Mouse (Mus musculus) left cerebral cortex, postnatal 36 days (tissue): ENCODE results near the gene Fut4. TPM values are rescaled to one million over a fixed set of nuclear protein-coding genes. Genes with fewer than 3 reads are reported as not detected.

ENCODE experiments used
- DNase-seq, 2 experiments: peaks; one replicate each; pipeline ENCODE4 v3.0.0; 2021 to 2022; ENCODE audit warnings: low spot score in 2 of 2, mixed read lengths in 1 of 2
- intact Hi-C: fragments of 180-260 bp; cut with DNase I; formaldehyde crosslinking; loops from one replicate; pipeline ENCODE4 v1.15.1; 2025
- total RNA-seq, 2 experiments: library from RNA; stranded (reverse); gene quantifications; 2 replicates each; pipeline ENCODE4 v1.2.3; 2021

Gene Fut4
- under 1 TPM; 0.16 to 0.20 TPM for total RNA-seq

GRCm38 (mm10) chr9:14752001-14752522 is at the start of gene Fut4:
Fut4 (minus strand) TSS chr9:14752393.
- intact Hi-C loops, result no loop called here
- no peak for DNase-seq

- DNase-seq, result no peak
- intact Hi-C loops, result no loop called here
These were observed 35.2 kb upstream of the Fut4 start for GRCm38 (mm10) chr9:14787356-14787755.

GRCm38 (mm10) chr9:14784039-14785002 is 32.1 kb upstream of the Fut4 start, which contains the start of the genes Mre11a and Ankrd49:
Mre11a (plus strand) TSS chr9:14784654.
Ankrd49 (minus strand) TSS chr9:14784856.
- intact Hi-C loops, result no loop called here
- DNase-seq, result peak; percentile 91 to 94

GRCm38 (mm10) chr9:14778341-14778740 is 26.1 kb upstream of the Fut4 start:
- DNase-seq, result no peak
- intact Hi-C loops, result no loop called here

GRCm38 (mm10) chr9:14773813-14774212 is 21.6 kb upstream of the Fut4 start:
- DNase-seq, result no peak
- intact Hi-C loops, result loop anchor here (5.0 kb wide), 2 partner anchors 243 to 438 kb away; no protein-coding TSS in a partner anchor

DNA sequence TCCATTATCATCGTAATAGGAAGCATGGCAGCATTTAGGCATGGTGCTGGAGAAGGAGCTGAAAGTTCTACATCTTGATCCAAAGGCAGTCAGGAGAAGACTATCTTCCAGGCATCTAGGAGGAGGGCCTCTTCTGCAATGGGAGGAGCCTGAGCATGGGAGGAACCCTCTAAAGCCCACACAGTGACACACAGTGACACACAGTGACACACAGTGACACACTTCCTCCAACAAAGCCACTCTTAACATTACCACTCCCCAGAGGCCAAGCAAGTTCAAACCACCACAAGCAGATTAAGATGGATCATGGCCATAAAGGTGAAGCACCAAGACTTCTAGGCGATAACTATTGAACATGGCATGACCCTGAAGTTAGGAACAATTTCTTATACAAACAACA is 19.9 kb upstream of the Fut4 start:
- intact Hi-C loops, result loop anchor here (5.0 kb wide), 2 partner anchors 245 to 440 kb away; no protein-coding TSS in a partner anchor

GRCm38 (mm10) chr9:14770803-14771471 is 18.7 kb upstream of the Fut4 start, which contains the start of gene 1700012B09Rik:
1700012B09Rik (minus strand) TSS chr9:14771030.
- intact Hi-C loops, result loop anchor here (5.0 kb wide), 2 partner anchors 246 to 441 kb away; no protein-coding TSS in a partner anchor
- DNase-seq, result no peak

More for the DNA sequence above, 19.9 kb upstream of the Fut4 start:
- DNase-seq, result no peak

GRCm38 (mm10) chr9:14769811-14770210 is 17.6 kb upstream of the Fut4 start:
- intact Hi-C loops, result loop anchor here (5.0 kb wide), 3 partner anchors 247 to 442 kb away; no protein-coding TSS in a partner anchor

DNA sequence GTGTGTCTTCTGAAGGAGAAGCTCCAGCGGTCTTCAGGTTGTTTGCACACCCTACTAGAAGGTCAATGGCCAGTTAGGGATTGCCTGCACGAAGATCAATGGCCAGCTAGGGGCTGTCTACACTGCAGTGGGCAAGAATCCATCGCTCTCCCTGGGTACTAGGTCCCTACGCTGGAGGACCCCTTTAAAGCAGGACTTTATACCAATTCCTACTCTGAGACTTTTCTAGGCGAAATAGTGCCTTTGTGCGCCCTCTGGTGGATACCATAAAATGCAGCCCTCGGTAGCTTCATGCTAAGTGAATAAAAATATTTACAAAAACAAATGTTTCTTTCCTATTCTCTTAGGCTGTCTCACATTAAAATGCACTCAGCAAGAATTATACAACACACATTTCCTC is 12.6 kb upstream of the Fut4 start:
- intact Hi-C loops, result loop anchor here (5.0 kb wide), 1 partner anchor 242 kb away; no protein-coding TSS in a partner anchor

More at GRCm38 (mm10) chr9:14769811-14770210, 17.6 kb upstream of the Fut4 start:
- no peak for DNase-seq

GRCm38 (mm10) chr9:14759261-14759660 is 7.1 kb upstream of the Fut4 start:
- intact Hi-C loops, result no loop called here

More for the DNA sequence above, 12.6 kb upstream of the Fut4 start:
- DNase-seq, result peak in 1 of 2 experiments; percentile 32

DNA sequence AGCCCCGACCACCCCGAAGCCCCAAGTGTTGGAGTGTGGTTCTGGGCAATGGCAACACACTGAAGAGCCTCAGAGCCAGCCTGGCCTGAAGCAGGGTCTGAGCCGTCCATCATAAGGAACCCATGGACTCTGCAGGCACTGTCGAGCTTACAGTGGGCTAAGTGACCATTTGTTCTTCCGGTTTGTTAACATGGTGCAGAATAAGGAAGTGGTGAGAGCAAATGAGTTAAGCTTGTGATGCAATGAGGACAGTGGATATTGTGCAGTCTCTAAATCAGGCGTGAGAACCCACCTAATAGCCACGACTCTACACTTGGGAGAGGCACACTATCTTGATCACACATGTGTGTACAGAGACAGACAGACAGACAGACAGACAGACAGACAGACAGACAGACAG is 6.4 kb upstream of the Fut4 start:
- DNase-seq, result no peak
- intact Hi-C loops, result no loop called here

More at GRCm38 (mm10) chr9:14759261-14759660, 7.1 kb upstream of the Fut4 start:
- no peak for DNase-seq

GRCm38 (mm10) chr9:14754469-14754868 is 2.3 kb upstream of the Fut4 start:
- intact Hi-C loops, result no loop called here
- no peak for DNase-seq

DNA sequence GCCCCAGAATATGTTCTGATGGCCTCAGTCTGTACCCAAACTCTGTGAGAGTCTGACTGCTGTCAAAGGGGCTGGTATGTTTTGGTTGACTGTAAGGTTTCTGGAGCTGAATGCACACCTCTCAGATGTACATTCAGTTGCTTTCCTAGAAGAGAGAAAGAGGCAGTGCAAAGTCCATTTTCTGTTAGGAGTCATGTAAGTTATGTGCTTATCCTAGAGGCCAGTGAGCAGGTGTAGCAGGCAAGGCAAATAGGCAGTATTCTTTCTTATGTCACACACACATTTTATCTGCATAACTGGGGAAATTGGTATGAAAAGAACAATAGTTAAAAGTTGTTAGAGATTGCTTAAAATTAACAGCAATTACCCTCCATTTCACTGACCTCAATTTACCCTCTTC is 1.8 kb upstream of the Fut4 start:
- intact Hi-C loops, result no loop called here
- no peak for DNase-seq

GRCm38 (mm10) chr9:14751503-14752000 is 641 bp downstream of the Fut4 start:
- intact Hi-C loops, result no loop called here
- no peak for DNase-seq

DNA sequence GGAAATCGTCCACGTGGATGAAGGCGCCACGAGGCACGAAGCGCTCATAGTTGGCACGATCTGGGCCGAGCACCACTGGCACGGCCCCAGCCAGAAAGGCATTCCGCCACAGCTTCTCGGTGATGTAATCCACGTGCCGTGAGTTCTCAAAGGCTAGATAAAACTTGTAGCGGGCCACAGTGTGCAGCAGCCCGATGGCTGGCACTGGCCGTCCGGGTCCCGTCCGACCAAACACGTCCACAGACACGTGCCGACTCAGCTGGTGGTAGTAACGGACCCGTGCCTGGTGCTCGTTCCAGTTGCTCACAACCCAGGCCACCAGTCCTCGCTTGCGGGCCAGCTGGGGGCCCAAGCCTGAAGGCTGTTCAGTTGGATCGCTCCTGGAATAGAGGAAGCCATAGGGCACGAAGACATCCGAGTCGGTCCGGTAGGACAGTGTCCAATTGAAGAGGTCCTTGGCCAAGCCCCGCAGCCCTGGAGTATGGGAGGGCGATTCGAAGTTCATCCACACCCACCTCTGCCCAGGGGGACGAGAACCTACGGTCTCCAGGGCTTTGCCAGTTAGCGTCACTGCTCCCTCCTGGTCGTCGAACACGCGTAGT is 1.2 kb downstream of the Fut4 start:
- DNase-seq, result no peak
- intact Hi-C loops, result no loop called here

DNA sequence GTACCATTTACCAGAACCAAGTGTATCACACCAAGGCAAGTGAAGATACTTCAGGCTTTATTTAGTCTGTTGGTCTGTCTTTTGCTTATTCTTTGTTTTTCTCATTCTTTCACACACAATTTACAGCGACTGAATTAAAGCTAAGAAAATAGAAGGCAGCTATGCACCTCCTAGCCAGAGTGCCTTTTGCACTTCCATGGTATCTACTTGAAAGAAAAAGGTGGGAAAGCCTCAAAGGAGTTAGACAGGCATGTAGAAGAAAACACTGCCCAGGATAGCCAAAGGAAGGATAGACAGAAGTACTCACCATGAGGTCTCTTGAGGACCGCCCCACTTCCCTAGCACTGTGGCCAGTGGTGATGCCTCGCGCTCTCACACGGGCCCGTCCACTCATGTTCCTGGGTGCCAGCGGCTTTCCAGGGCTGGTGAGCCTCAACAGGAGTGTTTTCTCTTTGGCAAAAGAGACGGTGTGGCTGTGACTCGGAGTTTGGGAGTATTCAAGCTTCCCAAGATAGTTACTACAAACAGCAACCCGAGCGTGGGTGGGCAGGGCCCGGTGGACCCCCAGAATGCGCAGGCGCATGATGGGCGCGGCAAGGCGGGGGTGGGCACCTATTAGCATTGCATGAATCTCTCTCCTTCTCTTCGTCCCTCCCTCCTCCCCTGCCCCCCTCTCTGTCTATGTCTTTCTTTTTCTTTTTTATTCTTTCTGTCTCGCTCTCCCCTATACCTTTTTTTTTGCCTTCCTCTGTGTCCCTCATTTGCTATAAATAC is 11.9 kb downstream of the Fut4 start, which contains the start of gene Piwil4:
Gene Piwil4, minus strand, starts transcription at position 583 of the 774 bp plus-strand sequence.
- no peak for DNase-seq
- intact Hi-C loops, result no loop called here

- intact Hi-C loops, result no loop called here
- DNase-seq, result no peak
These were observed 12.6 kb downstream of the Fut4 start for GRCm38 (mm10) chr9:14739498-14740150.
